13 mouse cellular contexts compared by ENCODE assay signal in genomic region chr7:75846942-75847341, GRCm38 (mm10). TPM values are rescaled to one million over a fixed set of nuclear protein-coding genes. Genes with fewer than 3 reads are reported as not detected.
DNase-seq lines count a peak whose midpoint lies in the region; ATAC-seq and TF ChIP-seq lines count a peak whose summit lies in the region.
"Had no signal": no experiment of that assay in that cellular context is flagged by ENCODE, and none has a peak within 500 bp of the region (broad histone marks: within the 10 kb centered on the region; RNA-seq: fewer than 3 reads in every experiment).

No protein-coding gene starts in this region.

- H3K4me2 ChIP-seq in embryonic facial prominence, embryonic 11.5 days (ENCODE audit: low read depth, low read length) = no peak overlapping the region

- ATAC-seq in embryonic facial prominence, embryonic 11.5 days (replicated peaks; ENCODE audit: insufficient number of reproducible peaks, low FRiP score, low TSS enrichment, low read depth) = no peak
- ATAC-seq: midbrain, embryonic 16.5 days had no signal

- no peaks in the 10 kb centered on the region for H3K27me3 ChIP-seq in embryonic facial prominence, embryonic 11.5 days (ENCODE audit: control insufficient read depth, insufficient read depth, low read length)
- no peaks in the 10 kb centered on the region for H3K27me3 ChIP-seq in embryonic facial prominence, embryonic 10.5 days (replicated peaks; ENCODE audit: low read depth, poor library complexity, severe bottlenecking)

- H3K9ac ChIP-seq in embryonic facial prominence, embryonic 11.5 days (replicated peaks; ENCODE audit: low read length) = no peak overlapping the region

- no peaks in the 10 kb centered on the region for H3K9me3 ChIP-seq in embryonic facial prominence, embryonic 11.5 days (replicated peaks; ENCODE audit: control insufficient read depth, low read length)
- H3K9me3 ChIP-seq in embryonic facial prominence, embryonic 10.5 days = no peaks in the 10 kb centered on the region

- TF ChIP-seq CTCF in layer of hippocampus, adult 2 months (conservative IDR thresholded peaks at IDR 0.05) = peak; percentile 52

- no peaks in the 10 kb centered on the region for H3K4me1 ChIP-seq in embryonic facial prominence, embryonic 11.5 days (ENCODE audit: control insufficient read depth, insufficient read depth, low read length)
- H3K4me1 ChIP-seq in embryonic facial prominence, embryonic 10.5 days = peaks cover 23% of the 10 kb centered on the region

- no peak overlapping the region for H3K4me3 ChIP-seq in embryonic facial prominence, embryonic 11.5 days (ENCODE audit: low read depth, low read length)
- no peak overlapping the region for H3K4me3 ChIP-seq in embryonic facial prominence, embryonic 10.5 days
- H3K4me3 ChIP-seq in layer of hippocampus, adult 2 months = no peak overlapping the region

- DNase-seq in embryonic facial prominence, embryonic 11.5 days (ENCODE audit: low spot score) = peak; percentile 6
- DNase-seq in embryonic facial prominence, embryonic 10.5 days (ENCODE audit: low spot score) = no peak
- no peak for DNase-seq in layer of hippocampus, adult 2 months (ENCODE audit: low spot score in 2 of 2)
- DNase-seq in layer of hippocampus, postnatal 10 days (ENCODE audit: low spot score in 2 of 2) = no peak
- peak; percentile 34 for DNase-seq in thymus, postnatal 4 days
- no peak for DNase-seq in thymus, adult 18-20 months
- DNase-seq in frontal cortex, postnatal 36 days (ENCODE audit: low spot score in 2 of 2) = no peak
- DNase-seq in right cerebral cortex, postnatal 10 days (ENCODE audit: low spot score in 2 of 2) = no peak
- DNase-seq: adrenal gland, postnatal 25 days; gastrocnemius, postnatal 14 days; spleen, adult 18-20 months; thymus, adult 2 months had no signal

- H3K27ac ChIP-seq in embryonic facial prominence, embryonic 11.5 days (replicated peaks; ENCODE audit: low read depth, low read length) = no peak overlapping the region
- no peak overlapping the region for H3K27ac ChIP-seq in embryonic facial prominence, embryonic 10.5 days (replicated peaks)
- H3K27ac ChIP-seq in layer of hippocampus, adult 2 months = no peak overlapping the region

- no peaks in the 10 kb centered on the region for H3K36me3 ChIP-seq in embryonic facial prominence, embryonic 11.5 days (replicated peaks; ENCODE audit: control insufficient read depth, insufficient read depth, low read depth, low read length)
- peaks cover 11% of the 10 kb centered on the region for H3K36me3 ChIP-seq in embryonic facial prominence, embryonic 10.5 days (replicated peaks)

- WGBS in embryonic facial prominence, embryonic 11.5 days = 44% methylated on average over 7 of the region's 7 CpGs
- 45% methylated on average over 7 of the region's 7 CpGs for WGBS in embryonic facial prominence, embryonic 10.5 days

RNA-seq across cellular contexts. Expression of gene Klhl25, which starts 1.2 kb away (rescaled TPM):
- 19.2 and 19.6 TPM in 2 replicates for polyA plus RNA-seq in embryonic facial prominence, embryonic 11.5 days (2014; fragmentation: Nextera tagmentation; extraction: Ambion mirVana)
- polyA plus RNA-seq in embryonic facial prominence, embryonic 10.5 days (2016; fragmentation: Nextera tagmentation; extraction: Ambion mirVana) = 24.0 and 24.2 TPM in 2 replicates
- 1 to 10 TPM; 8.3 to 8.7 TPM for total RNA-seq in layer of hippocampus, adult 2 months (2021)
- 10 to 100 TPM; 15.6 to 18.9 TPM for total RNA-seq in layer of hippocampus, postnatal 10 days (2021)

Comparison
In these comparisons a context has a peak if more than half of its experiments do, and no peak if none do; other contexts are left out.
1. DNase-seq: peak in embryonic facial prominence, embryonic 11.5 days (single experiment) and thymus, postnatal 4 days (single experiment); none in embryonic facial prominence, embryonic 10.5 days (single experiment), layer of hippocampus, adult 2 months (0 of 2), layer of hippocampus, postnatal 10 days (0 of 2), thymus, adult 18-20 months (0 of 2), frontal cortex, postnatal 36 days (0 of 2) and right cerebral cortex, postnatal 10 days (0 of 2).